Mouse (Mus musculus) CD4-positive, CD25-positive, alpha-beta regulatory T cell, adult 2 months (primary cell): ENCODE data around the gene Wnt7b.

Source experiments
- DNase-seq: peaks from one replicate; pipeline ENCODE4 v3.0.0-alpha.2; 2012; ENCODE audit warnings: low read depth, low spot score

Wnt7b gene

GRCm38 (mm10) chr15:85507370-85508014, 74.8 kb downstream of the Wnt7b start:
- DNase-seq: no peak

GRCm38 (mm10) chr15:85506680-85507079, 75.6 kb downstream of the Wnt7b start:
- no peak for DNase-seq

- DNase-seq: no peak
These were observed 77.0 kb downstream of the Wnt7b start for GRCm38 (mm10) chr15:85505118-85505925.

GRCm38 (mm10) chr15:85503127-85503526, 79.1 kb downstream of the Wnt7b start, which contains the start of gene 7530416G11Rik:
TSS of gene 7530416G11Rik (minus strand) at chr15:85503227.
- DNase-seq: no peak

- DNase-seq: no peak
These were observed 82.0 kb downstream of the Wnt7b start for GRCm38 (mm10) chr15:85500267-85500666.

- no peak for DNase-seq
These were observed 84.2 kb downstream of the Wnt7b start for GRCm38 (mm10) chr15:85497981-85498475.

- no peak for DNase-seq
These were observed 84.7 kb downstream of the Wnt7b start for GRCm38 (mm10) chr15:85497548-85497947.

GRCm38 (mm10) chr15:85494163-85494621, 88.1 kb downstream of the Wnt7b start:
- DNase-seq: no peak

GRCm38 (mm10) chr15:85489751-85490150, 92.5 kb downstream of the Wnt7b start:
- no peak for DNase-seq

- DNase-seq: no peak
These were observed 93.4 kb downstream of the Wnt7b start for GRCm38 (mm10) chr15:85488900-85489299.
